Mouse (Mus musculus): ENCODE data around the gene Dhodh.
A peak's percentile ranks its signal among the peaks of the same experiment; 100 is the strongest.

Dhodh gene

GRCm38 (mm10) chr8:109586972-109587504, 21.4 kb downstream of the Dhodh start:
- DNase-seq (ENCODE audit: low spot score in 2 of 2), result no peak

DNA sequence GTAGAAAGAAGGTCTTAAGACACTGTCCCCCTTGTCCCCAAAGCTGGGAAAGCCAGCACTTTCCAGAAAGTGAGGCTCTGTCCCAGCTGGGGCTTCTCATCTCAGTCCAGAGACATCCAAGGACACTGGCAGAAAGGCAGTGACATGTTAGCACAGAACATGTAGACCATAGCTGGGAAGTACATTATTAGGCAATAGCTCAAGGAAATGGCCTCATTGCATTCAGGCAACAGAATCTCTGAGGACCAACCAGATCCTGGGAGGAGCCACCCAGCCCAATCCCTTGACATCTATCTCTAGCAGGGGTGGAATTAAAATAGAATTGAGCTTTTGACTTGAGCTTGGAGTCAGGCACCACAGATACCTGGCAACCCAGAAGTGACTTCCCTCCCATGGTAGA, 22.8 kb downstream of the Dhodh start:
- no peak for DNase-seq (ENCODE audit: low spot score in 2 of 2)

- no peak for DNase-seq (ENCODE audit: low spot score in 2 of 2)
Observed at GRCm38 (mm10) chr8:109584830-109585229, 23.6 kb downstream of the Dhodh start.

DNA sequence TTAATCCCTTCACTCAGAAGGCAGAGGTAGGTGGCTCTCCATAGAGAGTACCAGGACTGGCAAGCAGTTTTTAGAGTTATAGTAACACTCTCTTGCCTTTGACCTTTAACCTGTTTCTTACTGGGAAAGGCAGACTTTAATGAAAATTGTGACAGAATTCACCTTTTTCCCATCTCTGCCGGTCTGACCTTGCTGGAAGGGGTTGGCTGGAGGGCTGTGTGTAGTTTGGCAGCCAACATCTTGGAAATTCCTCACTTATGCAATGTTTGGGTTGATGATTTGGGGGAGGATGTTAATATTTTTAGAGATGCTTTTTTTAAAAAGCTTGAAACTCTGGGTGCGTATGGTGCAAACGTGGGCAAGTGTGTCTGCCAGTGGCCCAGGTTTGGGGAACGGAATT, 24.2 kb downstream of the Dhodh start:
- no peak for DNase-seq (ENCODE audit: low spot score in 2 of 2)

GRCm38 (mm10) chr8:109578900-109579301, 29.6 kb downstream of the Dhodh start, which contains the start of gene Hp:
TSS of gene Hp (minus strand) at chr8:109579172.
- no peak for DNase-seq (ENCODE audit: low spot score in 2 of 2)

DNA sequence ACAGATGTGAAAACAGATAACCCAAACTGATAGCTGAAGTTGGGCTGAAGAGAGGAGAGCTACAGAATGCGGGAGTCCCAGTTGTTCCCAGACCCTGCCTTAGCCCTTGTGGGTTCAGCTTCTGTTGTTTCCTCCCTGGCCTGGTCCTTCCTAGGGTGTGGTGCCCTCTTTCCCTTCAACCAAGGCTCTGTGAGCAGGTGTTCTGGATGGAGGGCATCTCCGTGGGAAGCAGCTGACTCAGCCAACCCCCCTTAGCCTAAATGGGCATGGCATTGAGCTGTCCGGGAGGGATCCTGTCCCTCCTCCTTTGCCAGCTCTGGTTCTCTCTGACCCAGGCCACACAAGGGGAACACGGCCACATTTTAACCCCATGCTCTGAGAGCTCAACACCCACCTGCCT, 32.2 kb downstream of the Dhodh start:
- no peak for DNase-seq (ENCODE audit: low spot score in 2 of 2)

DNA sequence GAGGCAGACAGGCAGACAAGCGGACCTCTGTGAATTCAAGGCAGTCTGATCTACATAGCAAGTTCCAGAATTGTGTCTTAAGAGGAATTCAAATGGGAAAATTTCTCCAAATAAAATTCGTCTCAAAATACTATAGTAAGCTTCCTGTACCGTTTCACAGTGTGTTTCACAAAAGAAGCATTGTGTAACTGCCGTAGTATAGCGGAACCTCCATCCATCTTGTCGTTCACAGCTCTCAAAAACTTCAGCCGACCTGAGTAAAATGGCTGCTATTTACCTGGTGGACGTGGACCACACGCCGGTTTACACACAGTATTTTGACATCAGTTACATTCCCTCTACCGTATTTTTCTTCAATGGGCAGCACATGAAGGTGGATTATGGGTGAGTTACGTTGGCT, 37.3 kb downstream of the Dhodh start:
- DNase-seq (ENCODE audit: low spot score in 2 of 2), result no peak

DNA sequence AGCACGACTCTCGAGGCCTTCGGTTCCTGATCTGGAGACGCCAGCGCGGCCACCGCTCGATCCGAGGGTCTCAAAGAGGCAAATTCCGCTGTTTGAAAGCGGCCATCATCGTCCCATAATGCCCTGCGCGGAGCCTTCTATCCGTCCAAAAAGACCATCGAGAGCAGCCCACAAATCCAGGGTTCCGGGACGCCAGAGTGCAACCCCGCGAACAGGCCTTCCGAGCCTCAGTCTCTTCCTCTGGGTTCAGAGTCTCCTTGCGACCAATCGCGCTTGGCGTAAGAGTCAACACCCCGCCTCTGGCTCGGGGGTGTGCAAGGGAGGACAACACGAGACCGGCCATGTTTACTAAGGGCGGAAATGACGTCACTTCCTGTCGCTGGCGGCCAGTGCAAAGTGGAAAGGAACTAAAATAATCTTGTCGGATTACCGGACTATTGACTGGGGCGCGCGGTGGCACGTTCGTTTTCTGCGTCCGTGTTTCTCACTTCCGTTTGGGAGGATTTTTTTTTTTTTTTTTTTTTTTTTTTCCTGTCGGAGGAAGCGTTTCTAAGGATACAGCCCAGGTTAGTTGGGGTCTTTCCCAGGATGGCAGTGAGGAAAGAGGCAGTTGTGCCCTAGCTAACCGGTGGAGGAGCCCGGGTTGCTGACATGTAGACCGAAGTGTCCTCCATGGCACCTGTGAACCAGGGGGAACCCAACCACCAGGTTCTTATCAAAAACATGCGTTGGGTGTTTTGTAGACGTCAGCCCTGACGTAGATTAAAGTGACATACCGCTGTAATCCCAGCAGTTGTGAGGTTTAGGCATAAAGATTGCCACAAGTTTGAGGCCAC, 42.8 kb downstream of the Dhodh start, which contains the start of the genes Dhx38 and Txnl4b:
Gene Dhx38, minus strand, starts transcription at position 364 of the 836 bp plus-strand sequence.
Gene Txnl4b, plus strand, starts transcription at position 395 of the 836 bp plus-strand sequence.
- DNase-seq (ENCODE audit: low spot score in 2 of 2), result peak; percentile 96 to 97

- no peak for DNase-seq (ENCODE audit: low spot score in 2 of 2)
Observed at GRCm38 (mm10) chr8:109564766-109565165, 43.7 kb downstream of the Dhodh start.

DNA sequence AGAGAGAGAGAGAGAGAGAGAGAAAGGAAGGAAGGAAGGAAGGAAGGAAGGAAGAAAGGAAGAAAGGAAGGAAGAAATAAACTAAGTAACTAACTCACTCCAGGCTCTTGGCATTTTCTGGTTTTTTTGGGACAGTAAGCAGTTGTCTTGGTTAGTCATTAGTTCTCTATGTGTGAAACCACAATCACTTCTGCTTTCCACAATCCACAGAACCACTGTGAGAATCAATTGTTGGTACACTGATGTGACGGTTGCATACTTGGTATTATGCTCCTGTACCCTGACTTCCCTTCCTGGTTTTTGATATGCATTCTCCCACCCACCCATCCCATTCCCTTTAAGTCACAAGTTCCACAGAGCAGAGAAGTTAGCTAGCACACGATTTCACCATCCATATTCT, 44.6 kb downstream of the Dhodh start:
- no peak for DNase-seq (ENCODE audit: low spot score in 2 of 2)

DNA sequence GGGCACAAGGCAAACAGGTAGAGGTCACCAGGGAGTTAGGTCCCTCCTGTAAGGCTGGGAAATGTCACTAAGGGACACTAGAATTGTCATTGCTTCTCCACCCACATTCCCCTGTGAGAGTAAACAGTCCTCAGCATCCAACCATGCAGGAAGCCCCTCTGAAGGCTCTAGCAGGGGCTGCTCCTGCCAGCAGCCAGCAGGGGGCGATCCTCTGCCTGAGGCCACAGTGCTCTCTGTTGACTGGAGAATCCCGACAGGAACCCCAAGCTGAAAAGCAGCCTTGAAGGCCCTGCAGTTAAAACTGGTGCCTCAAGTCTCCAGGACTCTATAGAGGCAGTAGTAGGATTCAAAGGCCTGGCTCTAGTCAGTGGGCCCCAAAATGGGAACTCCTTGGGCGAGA, 56.8 kb downstream of the Dhodh start:
- DNase-seq (ENCODE audit: low spot score in 2 of 2), result peak; percentile 17 to 47

GRCm38 (mm10) chr8:109544049-109544448, 64.4 kb downstream of the Dhodh start:
- DNase-seq (ENCODE audit: low spot score in 2 of 2), result no peak

GRCm38 (mm10) chr8:109542748-109543519, 65.5 kb downstream of the Dhodh start:
- no peak for DNase-seq (ENCODE audit: low spot score in 2 of 2)

DNA sequence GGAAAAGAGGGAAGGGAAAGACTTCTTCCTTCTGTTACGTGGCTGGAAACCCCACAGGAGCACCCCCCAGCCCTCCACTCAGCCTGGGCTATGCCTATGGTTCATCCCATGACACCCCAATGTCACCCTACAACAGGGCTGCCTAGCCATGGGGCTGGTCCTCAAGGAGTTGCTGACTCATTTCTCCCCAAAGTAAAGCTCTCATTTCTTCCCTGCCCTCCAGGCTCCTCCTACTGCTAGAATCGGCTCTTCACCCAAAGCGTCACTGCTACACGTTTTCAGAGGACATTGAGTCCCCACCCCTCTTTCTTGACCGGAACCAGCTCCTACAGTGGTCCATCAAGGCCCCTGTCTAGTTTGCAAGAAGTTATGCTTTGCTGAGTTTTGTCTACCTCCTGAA, 66.3 kb downstream of the Dhodh start:
- no peak for DNase-seq (ENCODE audit: low spot score in 2 of 2)

All from spleen, postnatal 10 days (tissue).